Mouse (Mus musculus) heart, embryonic 14.5 days (tissue): ENCODE measurements around the gene Rad18. TPM values are rescaled to one million over a fixed set of nuclear protein-coding genes. Genes with fewer than 3 reads are reported as not detected.
"Not testable (repeated sequence)": the region's sequence is repeated elsewhere in the genome, so short reads cannot be mapped to it uniquely, and the experiment has no call there.

ENCODE experiments used
- ATAC-seq: fragments of 200-750 bp; cut with Nextera tagmentation; 2 replicates; pipeline ENCODE4 v1.8.0; 2017; ENCODE audit warnings: low read depth, moderate TSS enrichment; ENCODE audit not compliant: insufficient number of reproducible peaks, insufficient read depth, low FRiP score
- H3K27ac ChIP-seq, 2 experiments: fragments of 200-500 bp in 1 of 2; fragments of 300-500 bp in 1 of 2; sonication (generic) in 1 of 2; replicated peaks in 1 of 2; 2 replicates each; pipeline ENCODE4 v1.5.1; 2012 to 2014; ENCODE audit warnings: low read depth in 2 of 2, low read length in 2 of 2, control low read depth in 1 of 2, mild to moderate bottlenecking in 1 of 2, mixed read lengths in 1 of 2; ENCODE audit not compliant: control insufficient read depth in 1 of 2, insufficient read depth in 1 of 2
- H3K27me3 ChIP-seq: fragments of 300-500 bp; sonication (generic); 2 replicates; pipeline ENCODE4 v1.6.1; 2014; ENCODE audit warnings: mild to moderate bottlenecking, low read length, control low read depth; ENCODE audit not compliant: control insufficient read depth, insufficient read depth
- H3K36me3 ChIP-seq: fragments of 300-500 bp; sonication (generic); 2 replicates; pipeline ENCODE4 v1.6.1; 2014; ENCODE audit warnings: mild to moderate bottlenecking, control low read depth, low read length, mixed read lengths; ENCODE audit not compliant: control insufficient read depth, insufficient read depth
- H3K4me1 ChIP-seq, 2 experiments: fragments of 200-500 bp in 1 of 2; fragments of 300-500 bp in 1 of 2; sonication (generic) in 1 of 2; 2 replicates each; pipeline ENCODE4 v1.6.1; 2012 to 2014; ENCODE audit warnings: low read length in 2 of 2, control low read depth in 1 of 2, mixed read lengths in 1 of 2; ENCODE audit not compliant: control insufficient read depth in 2 of 2, insufficient read depth in 2 of 2
- H3K4me2 ChIP-seq: fragments of 300-500 bp; sonication (generic); 2 replicates; pipeline ENCODE4 v1.6.1; 2014; ENCODE audit warnings: mild to moderate bottlenecking, low read length
- H3K4me3 ChIP-seq, 2 experiments: fragments of 200-500 bp in 1 of 2; fragments of 300-500 bp in 1 of 2; sonication (generic) in 1 of 2; 2 replicates each; pipeline ENCODE4 v1.5.1; 2012 to 2014; ENCODE audit warnings: low read length in 2 of 2, mild to moderate bottlenecking in 2 of 2, control low read depth in 1 of 2, low read depth in 1 of 2, moderate library complexity in 1 of 2; ENCODE audit not compliant: control insufficient read depth in 1 of 2, insufficient read depth in 1 of 2
- H3K9ac ChIP-seq: fragments of 300-500 bp; sonication (generic); 2 replicates; pipeline ENCODE4 v1.6.1; 2014; ENCODE audit warnings: mild to moderate bottlenecking, low read length
- H3K9me3 ChIP-seq: fragments of 300-500 bp; sonication (generic); 2 replicates; pipeline ENCODE4 v1.6.1; 2016; ENCODE audit warnings: low read length, control low read depth; ENCODE audit not compliant: control insufficient read depth
- WGBS: fragments of 180-500 bp; shearing (Covaris S2); extraction: QIAGEN DNeasy Blood & Tissue Kit; methylation state at CpG from one replicate; pipeline ENCODE4 v1.1.7; 2014; 5-methylcytosine and 5-hydroxymethylcytosine counted together
- polyA plus RNA-seq: library from polyadenylated mRNA; unstranded; fragments of >200 nt; fragmentation: Nextera tagmentation; extraction: Ambion mirVana; gene quantifications from 2 replicates; pipeline ENCODE4 v1.2.1, GENCODE M21; 2014

The Rad18 gene
- polyA plus RNA-seq, 1 experiment from 2014 or later, result 19.0 TPM

GRCm38 (mm10) chr6:112717168-112717567 is 20.7 kb upstream of the Rad18 start:
- no peak overlapping the region for H3K4me3 ChIP-seq
- H3K4me1 ChIP-seq, result no peaks in the 10 kb centered on the region
- ATAC-seq, result no peak
- no peaks in the 10 kb centered on the region for H3K9me3 ChIP-seq
- WGBS, result 56% methylated on average over 5 of the region's 5 CpGs
- no peaks in the 10 kb centered on the region for H3K27me3 ChIP-seq
- no peak overlapping the region for H3K27ac ChIP-seq
- H3K9ac ChIP-seq, result no peak overlapping the region
- no peaks in the 10 kb centered on the region for H3K36me3 ChIP-seq
- no peak overlapping the region for H3K4me2 ChIP-seq

GRCm38 (mm10) chr6:112713951-112714350 is 17.5 kb upstream of the Rad18 start:
- WGBS, result 75% methylated on average over 3 of the region's 3 CpGs
- H3K36me3 ChIP-seq, result no peaks in the 10 kb centered on the region
- no peak overlapping the region for H3K4me2 ChIP-seq
- H3K4me1 ChIP-seq, result no peaks in the 10 kb centered on the region
- no peak overlapping the region for H3K4me3 ChIP-seq
- H3K27me3 ChIP-seq, result no peaks in the 10 kb centered on the region
- ATAC-seq, result no peak
- no peak overlapping the region for H3K9ac ChIP-seq
- no peak overlapping the region for H3K27ac ChIP-seq
- H3K9me3 ChIP-seq, result peaks cover 3% of the 10 kb centered on the region; the same call in 1 of the 2 replicates

GRCm38 (mm10) chr6:112702296-112702695 is 5.8 kb upstream of the Rad18 start:
- H3K27ac ChIP-seq, H3K36me3 ChIP-seq, H3K4me1 ChIP-seq, H3K4me2 ChIP-seq, H3K4me3 ChIP-seq, H3K27me3 ChIP-seq, H3K9me3 ChIP-seq, ATAC-seq, H3K9ac ChIP-seq: not testable (repeated sequence)
- WGBS, result 67% methylated on average over 4 of the region's 4 CpGs

GRCm38 (mm10) chr6:112700392-112700791 is 3.9 kb upstream of the Rad18 start:
- no peaks in the 10 kb centered on the region for H3K9me3 ChIP-seq
- ATAC-seq, result no peak
- H3K4me1 ChIP-seq, result 0 out of 4 replicates have a peak, but pooled peaks cover 0 to 6% of the 10 kb centered on the region in 2 experiments
- no peaks in the 10 kb centered on the region for H3K36me3 ChIP-seq
- H3K27ac ChIP-seq, result no peak overlapping the region
- H3K9ac ChIP-seq, result no peak overlapping the region
- no peak overlapping the region for H3K4me3 ChIP-seq
- WGBS, result 0% methylated on average over 1 of the region's 1 CpGs
- no peaks in the 10 kb centered on the region; the same call in 1 of the 2 replicates for H3K27me3 ChIP-seq
- no peak overlapping the region for H3K4me2 ChIP-seq

GRCm38 (mm10) chr6:112699115-112699514 is 2.6 kb upstream of the Rad18 start:
- no peaks in the 10 kb centered on the region for H3K36me3 ChIP-seq

GRCm38 (mm10) chr6:112694492-112694891 is 2.0 kb downstream of the Rad18 start:
- Histone ChIP-seq H3K9ac (no peak overlapping the region), H3K4me3 (no peak overlapping the region), H3K4me2 (no peak overlapping the region), H3K4me1 (0 out of 4 replicates have a peak, but pooled peaks cover 0 to 6% of the 10 kb centered on the region in 2 experiments), H3K36me3 (peaks cover 14% of the 10 kb centered on the region), H3K27me3 (no peaks in the 10 kb centered on the region; the same call in 1 of the 2 replicates), H3K27ac (no peak overlapping the region), H3K9me3 (no peaks in the 10 kb centered on the region)
- ATAC-seq, result no peak
- WGBS, result 99% methylated on average over 5 of the region's 5 CpGs

More at GRCm38 (mm10) chr6:112699115-112699514, 2.6 kb upstream of the Rad18 start:
- Histone ChIP-seq H3K4me2 (no peak overlapping the region), H3K4me3 (no peak overlapping the region), H3K9me3 (no peaks in the 10 kb centered on the region), H3K9ac (no peak overlapping the region), H3K27me3 (no peaks in the 10 kb centered on the region; the same call in 1 of the 2 replicates), H3K27ac (no peak overlapping the region), H3K4me1 (0 out of 4 replicates have a peak, but pooled peaks cover 0 to 6% of the 10 kb centered on the region in 2 experiments)
- 50% methylated on average over 1 of the region's 1 CpGs for WGBS
- no peak for ATAC-seq

- no peak overlapping the region for H3K9ac ChIP-seq
- H3K4me2 ChIP-seq, result no peak overlapping the region
- no peak overlapping the region for H3K27ac ChIP-seq
- no peaks in the 10 kb centered on the region for H3K27me3 ChIP-seq
- peaks cover 16% of the 10 kb centered on the region for H3K36me3 ChIP-seq
- no peak overlapping the region for H3K4me3 ChIP-seq
- no peak for ATAC-seq
- peaks cover 0 to 9% of the 10 kb centered on the region in 2 experiments; a peak in 1 of 4 replicates for H3K4me1 ChIP-seq
- H3K9me3 ChIP-seq, result no peaks in the 10 kb centered on the region
- 89% methylated on average over 1 of the region's 1 CpGs for WGBS
Observed at GRCm38 (mm10) chr6:112691523-112691922, 5.0 kb downstream of the Rad18 start.

GRCm38 (mm10) chr6:112688033-112688432 is 8.5 kb downstream of the Rad18 start:
- ATAC-seq, result no peak
- H3K4me3 ChIP-seq, result no peak overlapping the region
- no peaks in the 10 kb centered on the region for H3K9me3 ChIP-seq
- no peak overlapping the region for H3K4me2 ChIP-seq
- 91% methylated on average over 3 of the region's 3 CpGs for WGBS
- peaks cover 26% of the 10 kb centered on the region for H3K36me3 ChIP-seq
- no peaks in the 10 kb centered on the region for H3K27me3 ChIP-seq
- peaks cover 0 to 4% of the 10 kb centered on the region in 2 experiments; a peak in 1 of 4 replicates for H3K4me1 ChIP-seq
- no peak overlapping the region for H3K9ac ChIP-seq
- H3K27ac ChIP-seq, result no peak overlapping the region
